Mouse (Mus musculus): ENCODE measurements around the gene Cmtm5. TPM values are rescaled to one million over a fixed set of nuclear protein-coding genes. Genes with fewer than 3 reads are reported as not detected.
"Not testable (repeated sequence)": the region's sequence is repeated elsewhere in the genome, so short reads cannot be mapped to it uniquely, and the experiment has no call there.

Cmtm5 gene
- polyA plus RNA-seq, 1 experiment from 2014 or later = 5.2 TPM

DNA sequence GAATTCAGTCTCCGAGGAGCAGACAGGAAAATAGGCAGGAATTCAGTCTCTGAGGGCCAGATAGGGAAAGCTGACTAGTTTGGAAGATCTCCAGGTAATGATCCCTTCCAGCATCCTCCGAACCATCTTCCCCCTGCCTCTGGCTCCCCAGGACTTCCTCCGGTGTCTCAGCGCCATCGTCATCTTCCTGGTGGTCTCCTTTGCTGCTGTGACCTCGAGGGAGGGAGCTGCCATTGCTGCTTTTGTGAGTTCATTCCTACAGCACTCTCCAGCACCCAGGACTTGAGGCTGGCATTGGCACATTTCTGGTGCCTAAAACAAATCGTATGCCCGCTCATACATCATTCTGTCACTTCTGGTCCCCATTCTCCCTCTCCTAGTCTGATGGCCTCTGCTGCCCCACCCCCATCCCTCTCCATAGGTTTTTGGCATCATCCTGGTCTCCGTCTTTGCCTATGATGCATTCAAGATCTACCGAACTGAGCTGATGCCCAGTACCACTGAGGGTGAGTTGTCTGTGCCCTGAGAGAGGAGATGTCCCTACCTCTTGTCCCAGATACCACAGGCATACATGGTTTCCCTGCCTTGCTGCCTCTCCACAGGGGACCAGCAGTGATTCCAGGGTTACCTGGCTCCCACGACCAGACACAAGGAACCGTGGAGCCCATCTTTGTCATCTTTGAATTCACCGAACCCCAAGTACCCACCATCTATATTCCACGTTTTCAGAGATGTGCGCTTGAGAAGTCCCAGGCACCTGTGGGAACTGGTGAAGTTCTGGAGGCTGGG, 2.6 kb downstream of the Cmtm5 start:
- Histone ChIP-seq H3K9me3 (replicated peaks) (no peaks in the 10 kb centered on the region), H3K27ac (no peak overlapping the region), H3K9ac (no peak overlapping the region), H3K4me2 (replicated peaks) (no peak overlapping the region), H3K36me3 (no peaks in the 10 kb centered on the region), H3K27me3 (no peaks in the 10 kb centered on the region; the same call in 1 of the 2 replicates), H3K4me1 (peaks cover 11% of the 10 kb centered on the region), H3K4me3 (no peak overlapping the region)
- ATAC-seq (ENCODE audit: low FRiP score) = no peak
- 79% methylated on average over 15 of the region's 15 CpGs for whole genome bisulfite sequencing

- Histone ChIP-seq H3K27ac (no peak overlapping the region), H3K4me3 (no peak overlapping the region), H3K4me1 (peaks cover 11% of the 10 kb centered on the region), H3K36me3 (no peaks in the 10 kb centered on the region), H3K27me3 (no peaks in the 10 kb centered on the region; the same call in 1 of the 2 replicates), H3K9ac (no peak overlapping the region), H3K9me3 (replicated peaks) (no peaks in the 10 kb centered on the region), H3K4me2 (replicated peaks) (no peak overlapping the region)
- 53% methylated on average over 12 of the region's 12 CpGs for WGBS
- ATAC-seq (ENCODE audit: low FRiP score) = no peak
These were observed 3.5 kb downstream of the Cmtm5 start for GRCm38 (mm10) chr14:54939434-54940175.

DNA sequence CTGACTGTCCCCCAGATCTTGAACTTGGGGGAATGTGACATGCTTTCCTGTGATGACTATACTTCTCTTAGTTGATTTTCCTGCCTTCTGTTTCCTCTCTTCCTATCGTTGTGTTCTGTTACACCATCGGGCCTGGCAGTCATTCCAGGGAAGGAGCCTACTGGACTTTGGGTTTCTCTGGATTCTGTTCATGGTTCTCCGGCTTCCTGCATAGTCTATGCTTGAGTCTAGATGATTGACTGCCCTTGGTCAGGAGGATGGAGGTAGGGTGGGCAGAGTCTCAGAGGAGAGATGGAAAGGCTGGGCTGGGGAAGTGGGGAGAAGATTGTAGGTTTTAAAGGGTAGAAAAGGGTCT, 4.1 kb downstream of the Cmtm5 start:
- no peak overlapping the region for H3K4me3 ChIP-seq
- H3K9me3 ChIP-seq (replicated peaks) = no peaks in the 10 kb centered on the region
- no peaks in the 10 kb centered on the region for H3K36me3 ChIP-seq
- peaks cover 11% of the 10 kb centered on the region for H3K4me1 ChIP-seq
- no peak for ATAC-seq (ENCODE audit: low FRiP score)
- no peaks in the 10 kb centered on the region; the same call in 1 of the 2 replicates for H3K27me3 ChIP-seq
- no peak overlapping the region for H3K27ac ChIP-seq
- no peak overlapping the region for H3K4me2 ChIP-seq (replicated peaks)
- 81% methylated on average over 3 of the region's 3 CpGs for WGBS
- H3K9ac ChIP-seq = no peak overlapping the region

GRCm38 (mm10) chr14:54941024-54941978, 5.2 kb downstream of the Cmtm5 start:
- H3K36me3 ChIP-seq = no peaks in the 10 kb centered on the region
- 69% methylated on average over 13 of the region's 13 CpGs for WGBS
- H3K27ac ChIP-seq = no peak overlapping the region
- H3K27me3 ChIP-seq = no peaks in the 10 kb centered on the region; the same call in 1 of the 2 replicates
- no peak overlapping the region for H3K4me3 ChIP-seq
- ATAC-seq (ENCODE audit: low FRiP score) = no peak
- H3K4me1 ChIP-seq = peaks cover 5% of the 10 kb centered on the region
- H3K4me2 ChIP-seq (replicated peaks) = no peak overlapping the region
- H3K9ac ChIP-seq = no peak overlapping the region
- H3K9me3 ChIP-seq (replicated peaks) = no peaks in the 10 kb centered on the region

GRCm38 (mm10) chr14:54942479-54942878, 6.4 kb downstream of the Cmtm5 start:
- 86% methylated on average over 8 of the region's 8 CpGs for whole genome bisulfite sequencing
- Histone ChIP-seq H3K4me1 (no peaks in the 10 kb centered on the region), H3K36me3 (no peaks in the 10 kb centered on the region), H3K4me3 (no peak overlapping the region), H3K27me3 (no peaks in the 10 kb centered on the region; the same call in 1 of the 2 replicates), H3K27ac (no peak overlapping the region), H3K9me3 (replicated peaks) (no peaks in the 10 kb centered on the region), H3K9ac (no peak overlapping the region), H3K4me2 (replicated peaks) (no peak overlapping the region)
- ATAC-seq (ENCODE audit: low FRiP score) = no peak

DNA sequence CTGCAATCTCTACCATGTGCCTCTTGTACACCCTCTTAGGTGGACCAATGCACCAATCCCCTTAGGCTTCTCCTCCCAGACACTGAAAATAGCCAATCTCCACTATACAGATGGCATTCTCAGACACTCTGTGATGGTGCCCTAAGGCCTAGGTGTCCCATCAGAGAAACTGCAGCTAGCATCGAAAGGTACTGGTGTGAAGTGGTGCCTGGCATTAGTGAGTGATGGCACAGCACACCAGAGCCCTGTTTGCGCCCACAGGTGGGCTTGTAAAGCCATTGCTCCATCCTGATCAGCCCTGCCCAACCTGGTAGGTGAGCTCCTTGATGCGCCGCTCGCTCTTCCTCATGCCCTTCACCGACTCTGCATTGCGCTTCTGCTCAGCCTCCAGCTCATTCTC, 7.9 kb downstream of the Cmtm5 start:
- H3K27me3 ChIP-seq = peaks cover 1% of the 10 kb centered on the region; the same call in 1 of the 2 replicates
- H3K4me3 ChIP-seq = no peak overlapping the region
- no peak overlapping the region for H3K9ac ChIP-seq
- H3K27ac ChIP-seq = no peak overlapping the region
- no peak for ATAC-seq (ENCODE audit: low FRiP score)
- no peaks in the 10 kb centered on the region for H3K36me3 ChIP-seq
- H3K4me1 ChIP-seq = no peaks in the 10 kb centered on the region
- 94% methylated on average over 7 of the region's 7 CpGs for WGBS
- H3K4me2 ChIP-seq (replicated peaks) = no peak overlapping the region
- no peaks in the 10 kb centered on the region for H3K9me3 ChIP-seq (replicated peaks)

DNA sequence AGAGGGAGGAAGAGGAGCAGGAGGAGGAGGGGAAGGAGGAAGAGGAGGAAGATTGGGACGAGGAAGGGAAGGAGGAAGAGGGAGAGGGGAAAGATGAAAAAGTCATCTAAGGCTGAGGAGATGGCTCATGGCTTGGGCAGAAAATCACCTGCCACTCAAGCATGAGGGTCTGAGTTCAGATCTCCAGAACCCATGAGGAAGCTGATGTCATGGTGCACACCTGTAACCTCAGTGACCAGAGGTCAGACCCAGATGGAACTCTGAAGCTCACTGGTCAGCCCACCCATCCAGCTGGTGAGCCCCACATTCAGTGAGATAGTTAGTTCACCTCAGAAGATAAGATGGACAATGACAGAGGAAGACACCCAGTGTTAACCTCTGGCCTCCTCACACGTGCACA, 8.9 kb downstream of the Cmtm5 start:
- Histone ChIP-seq H3K4me1 (no peaks in the 10 kb centered on the region), H3K36me3 (no peaks in the 10 kb centered on the region), H3K27me3 (peaks cover 5% of the 10 kb centered on the region; the same call in 1 of the 2 replicates), H3K9me3 (replicated peaks) (no peaks in the 10 kb centered on the region), H3K9ac (no peak overlapping the region), H3K27ac (no peak overlapping the region), H3K4me2 (replicated peaks) (no peak overlapping the region), H3K4me3 (no peak overlapping the region)
- ATAC-seq (ENCODE audit: low FRiP score) = no peak
- 73% methylated on average over 2 of the region's 2 CpGs for WGBS

GRCm38 (mm10) chr14:54945975-54946704, 10.1 kb downstream of the Cmtm5 start:
- Histone ChIP-seq H3K27me3 (peaks cover 5% of the 10 kb centered on the region; the same call in 1 of the 2 replicates), H3K36me3 (no peaks in the 10 kb centered on the region), H3K4me3 (no peak overlapping the region), H3K4me1 (no peaks in the 10 kb centered on the region), H3K4me2 (replicated peaks) (no peak overlapping the region), H3K9me3 (replicated peaks) (no peaks in the 10 kb centered on the region), H3K9ac (no peak overlapping the region), H3K27ac (no peak overlapping the region)
- no peak for ATAC-seq (ENCODE audit: low FRiP score)
- 84% methylated on average over 19 of the region's 19 CpGs for WGBS

DNA sequence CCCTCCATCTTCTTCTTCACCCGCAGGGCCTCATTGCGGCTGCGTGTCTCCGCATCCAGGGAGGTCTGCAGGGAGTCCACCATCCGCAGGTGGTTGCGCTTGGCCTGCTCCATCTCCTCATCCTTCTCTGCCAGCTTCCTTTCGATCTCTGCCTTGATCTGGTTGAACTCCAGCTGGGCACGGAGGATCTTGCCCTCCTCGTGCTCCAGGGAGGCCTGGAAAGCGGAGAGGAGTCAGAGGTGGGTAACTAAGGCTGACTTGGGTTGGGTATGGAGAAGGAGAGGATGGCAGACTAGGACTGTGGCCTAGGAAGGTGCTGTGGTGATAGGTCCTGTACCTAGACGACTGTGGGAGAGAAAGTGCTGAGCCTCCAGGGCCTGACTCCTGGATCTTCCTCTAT, 10.9 kb downstream of the Cmtm5 start:
- not testable (repeated sequence) for H3K4me2 ChIP-seq (replicated peaks); H3K4me1 ChIP-seq; H3K9ac ChIP-seq; H3K4me3 ChIP-seq; H3K9me3 ChIP-seq (replicated peaks); H3K36me3 ChIP-seq; H3K27me3 ChIP-seq; H3K27ac ChIP-seq; ATAC-seq (ENCODE audit: low FRiP score)
- WGBS = 86% methylated on average over 11 of the region's 11 CpGs

DNA sequence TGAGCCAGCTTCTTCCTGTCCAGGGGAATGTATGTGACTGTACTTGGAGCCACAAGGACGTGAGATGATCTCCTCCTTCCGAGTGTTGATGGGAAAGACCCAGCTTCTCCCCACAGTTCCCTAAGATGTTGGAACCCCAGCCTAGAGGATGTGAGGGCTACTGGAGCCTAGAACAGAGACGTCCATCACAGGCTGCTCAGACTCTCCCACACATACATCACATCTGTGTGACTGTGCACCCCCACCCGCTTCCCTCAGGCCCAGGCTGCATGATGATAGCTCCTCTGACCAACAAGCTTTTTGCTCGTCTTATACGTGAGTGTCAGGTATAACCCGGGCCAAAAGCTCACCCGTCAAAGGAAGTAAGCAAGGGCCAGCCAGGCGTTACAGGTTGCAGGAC, 12.7 kb downstream of the Cmtm5 start:
- 91% methylated on average over 9 of the region's 9 CpGs for WGBS
- Histone ChIP-seq H3K4me2 (replicated peaks) (no peak overlapping the region), H3K27ac (no peak overlapping the region), H3K9me3 (replicated peaks) (no peaks in the 10 kb centered on the region), H3K36me3 (no peaks in the 10 kb centered on the region), H3K27me3 (peaks cover 5% of the 10 kb centered on the region; the same call in 1 of the 2 replicates), H3K9ac (no peak overlapping the region), H3K4me1 (no peaks in the 10 kb centered on the region), H3K4me3 (no peak overlapping the region)
- ATAC-seq (ENCODE audit: low FRiP score) = no peak

DNA sequence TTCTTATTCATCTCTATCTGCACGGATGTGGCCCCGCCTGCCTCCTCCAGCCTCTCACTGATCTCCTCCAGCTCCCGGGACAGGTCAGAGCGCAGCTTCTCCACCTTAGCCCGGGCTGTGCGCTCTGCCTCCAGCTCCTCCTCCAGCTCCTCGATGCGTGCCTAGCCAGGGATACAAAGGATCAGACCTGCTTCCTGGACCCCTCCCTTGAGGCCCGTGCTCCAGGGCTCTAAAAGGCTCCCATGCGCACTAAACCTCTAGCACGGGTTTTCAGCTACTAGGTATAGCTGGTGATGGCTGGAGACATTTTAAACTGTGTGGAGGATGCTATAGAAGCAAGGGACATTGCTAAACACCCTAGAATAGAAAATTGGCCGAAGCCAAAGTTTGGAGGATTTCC, 14.4 kb downstream of the Cmtm5 start:
- Histone ChIP-seq H3K27ac (no peak overlapping the region), H3K4me1 (no peaks in the 10 kb centered on the region), H3K27me3 (peaks cover 5% of the 10 kb centered on the region; the same call in 1 of the 2 replicates), H3K4me3 (no peak overlapping the region), H3K4me2 (replicated peaks) (no peak overlapping the region), H3K9ac (no peak overlapping the region), H3K36me3 (no peaks in the 10 kb centered on the region), H3K9me3 (replicated peaks) (no peaks in the 10 kb centered on the region)
- ATAC-seq (ENCODE audit: low FRiP score) = no peak
- WGBS = 65% methylated on average over 12 of the region's 12 CpGs
